Mouse (Mus musculus) stomach, embryonic 16.5 days (tissue): Measurements from ENCODE around the gene Alx3. TPM values are rescaled to one million over a fixed set of nuclear protein-coding genes. Genes with fewer than 3 reads are reported as not detected.

Experiments
- ATAC-seq: fragments of 200-750 bp; cut with Nextera tagmentation; 2 replicates; pipeline ENCODE4 v1.8.0; 2017; ENCODE audit warnings: moderate number of reproducible peaks, moderate TSS enrichment; ENCODE audit not compliant: insufficient read depth, low FRiP score
- H3K27ac ChIP-seq: fragments of 300-500 bp; sonication (generic); 2 replicates; pipeline ENCODE4 v1.5.1; 2014; ENCODE audit warnings: low read length
- H3K27me3 ChIP-seq: fragments of 300-500 bp; sonication (generic); 2 replicates; pipeline ENCODE4 v1.6.1; 2014; ENCODE audit warnings: low read length, control low read depth, mixed read lengths; ENCODE audit not compliant: control insufficient read depth, insufficient read depth
- H3K36me3 ChIP-seq: fragments of 300-500 bp; sonication (generic); 2 replicates; pipeline ENCODE4 v1.6.1; 2014; ENCODE audit warnings: low read length; ENCODE audit not compliant: control insufficient read depth, insufficient read depth
- H3K4me1 ChIP-seq: fragments of 300-500 bp; sonication (generic); 2 replicates; pipeline ENCODE4 v1.6.1; 2014; ENCODE audit warnings: low read length, control low read depth, mixed read lengths; ENCODE audit not compliant: control insufficient read depth, insufficient read depth
- H3K4me2 ChIP-seq: fragments of 300-500 bp; sonication (generic); 2 replicates; pipeline ENCODE4 v1.6.1; 2014; ENCODE audit warnings: low read depth, low read length, mixed read lengths
- H3K4me3 ChIP-seq: fragments of 300-500 bp; sonication (generic); replicated peaks from 2 replicates; pipeline ENCODE4 v1.5.1; 2014; ENCODE audit warnings: mild to moderate bottlenecking, low read length
- H3K9ac ChIP-seq: fragments of 300-500 bp; sonication (generic); 2 replicates; pipeline ENCODE4 v1.6.1; 2014; ENCODE audit warnings: low read length
- H3K9me3 ChIP-seq: fragments of 300-500 bp; sonication (generic); replicated peaks from 2 replicates; pipeline ENCODE4 v1.6.1; 2016; ENCODE audit warnings: low read length, control low read depth; ENCODE audit not compliant: control insufficient read depth
- WGBS: fragments of 180-500 bp; shearing (Covaris S2); extraction: QIAGEN DNeasy Blood & Tissue Kit; methylation state at CpG from one replicate; pipeline ENCODE4 v1.1.7; 2014; 5-methylcytosine and 5-hydroxymethylcytosine counted together
- polyA plus RNA-seq: library from polyadenylated mRNA; unstranded; fragments of >200 nt; fragmentation: Nextera tagmentation; extraction: Ambion mirVana; gene quantifications from 2 replicates; pipeline ENCODE4 v1.2.1, GENCODE M21; 2015

Alx3 gene
- polyA plus RNA-seq, 1 experiment from 2014 or later = 0.25 TPM

DNA sequence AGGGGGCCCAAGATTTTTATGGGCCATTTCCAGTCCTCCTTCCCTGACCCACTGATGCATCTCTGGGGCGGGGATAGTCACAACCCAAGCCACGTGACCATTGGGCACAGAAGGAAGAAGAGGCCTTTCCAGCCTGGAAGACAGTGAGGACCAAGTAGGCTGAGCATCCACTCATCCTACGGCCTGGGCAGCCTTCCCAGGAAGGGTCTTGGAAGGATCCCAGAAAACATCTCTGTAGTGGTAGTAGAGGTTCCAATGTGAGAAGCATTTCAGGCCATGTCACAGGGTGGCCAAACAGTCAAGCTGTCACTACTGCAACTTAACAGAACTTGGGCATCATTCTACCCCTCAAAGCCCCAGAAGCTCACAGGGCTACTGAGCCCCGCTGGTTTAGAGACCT, 32.2 kb upstream of the Alx3 start:
- Histone ChIP-seq H3K4me3 (no peak overlapping the region), H3K27me3 (no peaks in the 10 kb centered on the region), H3K4me2 (no peak overlapping the region), H3K4me1 (no peaks in the 10 kb centered on the region), H3K36me3 (no peaks in the 10 kb centered on the region), H3K9ac (no peak overlapping the region), H3K9me3 (no peaks in the 10 kb centered on the region), H3K27ac (no peak overlapping the region)
- ATAC-seq = no peak
- WGBS = 84% methylated on average over 4 of the region's 4 CpGs

DNA sequence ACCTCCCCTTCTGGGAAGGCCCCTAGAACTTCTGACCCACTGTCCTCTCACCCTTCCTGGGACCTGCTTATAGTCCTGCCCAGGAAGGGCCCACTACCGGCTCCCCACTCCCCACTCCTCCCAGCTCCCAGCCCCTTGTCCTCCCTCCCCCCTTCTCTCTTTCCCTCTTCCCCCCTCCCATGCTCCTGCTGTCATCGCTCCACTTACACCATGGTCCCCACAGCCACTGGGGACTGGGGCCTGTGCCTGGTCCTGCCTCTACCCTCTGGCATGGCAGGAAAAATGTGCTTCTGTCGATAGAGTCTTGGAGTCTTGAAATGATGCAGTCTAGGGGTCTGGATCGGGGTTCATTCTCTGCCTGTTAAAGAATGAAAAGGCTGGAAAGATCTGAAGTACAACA, 31.0 kb upstream of the Alx3 start:
- no peak overlapping the region for H3K27ac ChIP-seq
- ATAC-seq = no peak
- 37% methylated on average over 4 of the region's 4 CpGs for whole genome bisulfite sequencing
- H3K9ac ChIP-seq = no peak overlapping the region
- H3K36me3 ChIP-seq = no peaks in the 10 kb centered on the region
- H3K4me2 ChIP-seq = no peak overlapping the region
- no peaks in the 10 kb centered on the region for H3K9me3 ChIP-seq
- H3K27me3 ChIP-seq = no peaks in the 10 kb centered on the region
- no peak overlapping the region for H3K4me3 ChIP-seq
- no peaks in the 10 kb centered on the region for H3K4me1 ChIP-seq

DNA sequence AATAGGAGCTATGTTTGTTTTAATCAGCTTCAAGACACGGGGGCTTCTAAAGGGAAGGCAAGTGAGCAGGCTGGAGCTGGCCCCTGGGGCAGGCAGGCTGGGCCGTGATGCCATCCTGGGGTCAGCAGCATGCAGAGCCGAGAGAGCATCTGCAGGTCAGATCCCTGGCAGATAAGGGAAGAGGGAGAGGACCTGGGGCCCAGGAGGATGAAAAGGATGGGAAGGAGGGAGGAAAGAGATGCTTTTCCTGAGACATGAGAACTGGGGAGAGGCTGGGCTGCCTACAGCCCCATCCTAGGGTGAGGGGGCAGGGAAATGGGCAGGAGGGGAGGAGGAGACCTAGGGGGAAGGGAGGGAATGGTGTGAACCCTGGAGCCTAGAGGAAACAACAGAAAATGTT, 29.5 kb upstream of the Alx3 start:
- Histone ChIP-seq H3K4me1 (no peaks in the 10 kb centered on the region), H3K27me3 (no peaks in the 10 kb centered on the region), H3K27ac (no peak overlapping the region), H3K4me2 (no peak overlapping the region), H3K9me3 (no peaks in the 10 kb centered on the region), H3K4me3 (no peak overlapping the region), H3K36me3 (no peaks in the 10 kb centered on the region), H3K9ac (no peak overlapping the region)
- 15% methylated on average over 3 of the region's 3 CpGs for WGBS
- ATAC-seq = no peak

DNA sequence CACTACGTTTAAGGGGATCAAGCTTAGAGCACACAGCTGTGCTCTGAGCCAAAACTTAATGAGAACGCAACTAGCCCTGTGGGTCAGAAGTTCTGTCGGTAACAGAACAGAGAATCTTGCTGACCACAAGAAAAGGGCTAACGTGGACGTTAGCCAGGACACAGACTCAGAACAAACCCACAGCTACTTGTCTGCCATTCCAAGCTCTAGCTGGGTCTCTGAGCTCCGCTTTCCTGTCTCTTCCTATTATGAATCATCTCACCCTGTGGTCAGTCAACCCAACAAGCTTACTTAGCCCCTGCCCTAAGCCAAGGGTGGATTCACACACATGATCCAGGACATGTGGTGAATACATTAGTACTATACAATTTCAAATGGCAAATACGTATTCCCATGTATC, 27.1 kb upstream of the Alx3 start:
- Histone ChIP-seq H3K4me1 (no peaks in the 10 kb centered on the region), H3K9ac (no peak overlapping the region), H3K27ac (no peak overlapping the region), H3K27me3 (no peaks in the 10 kb centered on the region), H3K4me3 (no peak overlapping the region), H3K4me2 (no peak overlapping the region), H3K9me3 (no peaks in the 10 kb centered on the region), H3K36me3 (no peaks in the 10 kb centered on the region)
- WGBS = 79% methylated on average over 7 of the region's 7 CpGs
- no peak for ATAC-seq

DNA sequence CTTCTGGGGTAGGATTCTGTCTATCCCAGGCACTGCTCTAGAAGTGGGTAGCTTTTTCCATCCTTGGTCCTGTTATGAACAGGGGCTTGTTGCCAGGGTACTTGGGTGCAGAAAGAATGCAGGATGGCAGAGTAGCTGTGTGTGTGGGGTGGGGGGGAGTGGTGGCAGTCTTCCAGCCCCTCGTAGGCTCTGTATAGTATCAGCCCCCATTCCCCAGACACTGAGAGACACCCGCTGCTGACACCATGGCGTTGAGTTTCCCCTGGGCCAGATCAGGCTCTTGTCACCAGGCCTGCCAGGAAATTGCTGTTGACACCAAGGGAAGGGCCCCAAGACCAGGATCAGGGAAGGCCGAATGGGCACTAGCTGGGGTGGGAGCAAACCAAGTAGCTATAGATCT, 26.1 kb upstream of the Alx3 start:
- no peak overlapping the region for H3K4me3 ChIP-seq
- no peak overlapping the region for H3K9ac ChIP-seq
- ATAC-seq = peak; percentile 62; the same call in 1 of the 2 replicates
- H3K36me3 ChIP-seq = no peaks in the 10 kb centered on the region
- no peaks in the 10 kb centered on the region for H3K27me3 ChIP-seq
- WGBS = 54% methylated on average over 4 of the region's 4 CpGs
- H3K4me1 ChIP-seq = no peaks in the 10 kb centered on the region
- no peak overlapping the region for H3K27ac ChIP-seq
- H3K4me2 ChIP-seq = no peak overlapping the region
- no peaks in the 10 kb centered on the region for H3K9me3 ChIP-seq

DNA sequence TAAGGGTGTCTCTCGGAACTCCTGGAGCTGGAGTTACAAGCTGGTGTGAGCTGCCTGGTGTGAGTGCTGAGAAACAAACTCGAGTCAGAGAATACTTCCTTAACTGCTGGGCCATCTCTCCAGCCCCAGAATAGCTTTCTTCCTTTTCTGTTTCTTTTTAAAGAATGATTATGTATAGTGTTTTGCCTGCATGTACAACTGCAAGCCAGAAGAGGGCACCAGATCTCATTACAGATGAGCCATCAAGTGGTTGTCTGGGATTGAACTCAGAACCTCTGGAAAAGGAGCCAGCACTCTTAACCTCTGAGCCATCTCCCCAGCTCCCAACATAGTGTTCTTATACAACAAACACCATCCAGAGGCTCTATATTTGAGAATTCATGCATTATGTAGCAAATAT, 23.6 kb upstream of the Alx3 start:
- no peak for ATAC-seq
- Histone ChIP-seq H3K4me2 (no peak overlapping the region), H3K36me3 (no peaks in the 10 kb centered on the region), H3K27me3 (no peaks in the 10 kb centered on the region), H3K27ac (no peak overlapping the region), H3K4me1 (no peaks in the 10 kb centered on the region), H3K9me3 (no peaks in the 10 kb centered on the region), H3K4me3 (no peak overlapping the region), H3K9ac (no peak overlapping the region)
- 46% methylated on average over 2 of the region's 2 CpGs for WGBS

DNA sequence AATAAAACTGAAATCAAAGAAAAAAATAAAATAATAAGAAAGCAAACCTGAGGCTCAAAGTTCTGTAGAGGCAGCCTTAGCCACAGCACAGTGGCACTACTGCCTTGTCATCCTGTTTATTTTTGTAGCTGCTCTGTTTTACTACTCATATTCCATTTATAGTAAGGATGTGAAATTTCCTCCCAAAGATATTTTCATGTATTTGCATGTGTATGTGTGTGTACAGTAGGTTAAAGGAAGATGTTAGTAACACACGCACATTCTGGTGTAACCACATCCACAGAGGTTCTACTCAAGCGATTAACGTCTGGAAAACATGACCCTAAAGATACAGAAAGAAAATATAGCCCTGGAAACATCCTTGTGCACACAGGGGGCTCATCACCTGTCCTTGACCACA, 18.0 kb upstream of the Alx3 start:
- Histone ChIP-seq H3K36me3 (no peaks in the 10 kb centered on the region), H3K4me3 (no peak overlapping the region), H3K4me1 (no peaks in the 10 kb centered on the region), H3K9me3 (no peaks in the 10 kb centered on the region), H3K27me3 (peaks cover 16% of the 10 kb centered on the region), H3K27ac (no peak overlapping the region), H3K4me2 (no peak overlapping the region), H3K9ac (no peak overlapping the region)
- ATAC-seq = no peak
- WGBS = 82% methylated on average over 3 of the region's 3 CpGs

DNA sequence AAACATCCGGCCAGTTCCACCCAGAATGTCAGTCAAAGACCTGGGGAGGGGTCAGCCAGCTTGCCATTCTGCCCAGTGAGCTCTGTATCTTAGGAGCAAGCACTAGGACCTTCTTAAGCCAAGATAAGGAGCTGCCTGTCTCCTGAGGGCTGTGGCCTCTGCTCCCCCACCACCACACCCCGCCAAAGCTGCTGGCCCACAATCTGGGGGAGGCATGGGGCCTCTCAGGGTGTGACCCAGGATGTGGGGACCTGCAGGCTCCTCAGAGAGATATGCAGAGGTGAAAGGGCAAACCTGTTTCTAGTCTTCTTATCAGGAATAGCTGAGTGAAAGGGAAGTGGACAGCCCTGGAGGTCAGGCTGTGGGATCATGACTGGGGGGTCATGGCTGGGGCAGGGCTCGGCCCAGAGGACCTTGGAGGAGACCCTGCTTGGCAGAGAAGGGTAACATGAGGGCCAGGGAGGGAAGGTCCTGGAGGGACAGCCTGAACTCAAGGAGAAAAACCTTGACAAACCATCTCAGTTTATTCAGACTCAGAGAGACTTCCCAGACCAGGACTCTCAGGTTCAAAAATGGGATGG, 16.9 kb upstream of the Alx3 start:
- peak; percentile 56; the same call in 1 of the 2 replicates for ATAC-seq
- H3K9ac ChIP-seq = no peak overlapping the region
- no peak overlapping the region for H3K4me2 ChIP-seq
- H3K4me3 ChIP-seq = no peak overlapping the region
- WGBS = 26% methylated on average over 3 of the region's 3 CpGs
- no peak overlapping the region for H3K27ac ChIP-seq
- H3K27me3 ChIP-seq = peaks cover 17% of the 10 kb centered on the region
- no peaks in the 10 kb centered on the region for H3K9me3 ChIP-seq
- no peaks in the 10 kb centered on the region for H3K36me3 ChIP-seq
- peaks cover 3% of the 10 kb centered on the region; the same call in 1 of the 2 replicates for H3K4me1 ChIP-seq

DNA sequence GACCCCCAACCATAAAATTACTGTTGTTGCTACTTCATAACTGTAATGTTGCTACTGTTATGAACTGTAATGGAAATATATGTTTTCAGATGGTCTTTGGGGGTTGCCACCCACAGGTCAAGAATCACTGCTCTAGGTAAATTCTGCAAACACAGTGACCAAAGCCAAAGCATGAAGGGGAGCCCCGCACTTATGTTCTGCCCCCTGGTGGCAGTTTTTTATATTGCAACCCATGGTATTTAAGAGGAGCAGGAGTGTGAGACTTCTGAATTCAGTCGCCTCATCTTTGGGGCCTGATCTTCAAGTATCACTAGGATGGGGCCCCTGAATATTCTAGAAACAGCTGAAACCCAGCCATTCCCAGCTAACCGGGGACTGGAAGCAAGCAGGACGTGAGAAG, 15.4 kb upstream of the Alx3 start:
- no peak overlapping the region for H3K27ac ChIP-seq
- H3K9ac ChIP-seq = no peak overlapping the region
- no peak for ATAC-seq
- H3K4me1 ChIP-seq = peaks cover 7% of the 10 kb centered on the region; the same call in 1 of the 2 replicates
- H3K4me3 ChIP-seq = no peak overlapping the region
- WGBS = 6% methylated on average over 4 of the region's 4 CpGs
- H3K4me2 ChIP-seq = no peak overlapping the region
- H3K9me3 ChIP-seq = no peaks in the 10 kb centered on the region
- H3K27me3 ChIP-seq = peaks cover 32% of the 10 kb centered on the region
- H3K36me3 ChIP-seq = no peaks in the 10 kb centered on the region
